Mouse (Mus musculus) cerebellum, adult 2 months (tissue): Measurements from ENCODE around the gene Tbc1d16.

Source experiments
- CTCF ChIP-seq: fragments of 200-500 bp; IDR thresholded peaks from 2 replicates; pipeline ENCODE4 v1.5.1; 2011; ENCODE audit warnings: low read depth, mild to moderate bottlenecking, control low read depth, low read length, moderate library complexity, borderline replicate concordance; ENCODE audit not compliant: insufficient read depth
- POLR2A ChIP-seq: fragments of 200-500 bp; IDR thresholded peaks from 2 replicates; pipeline ENCODE4 v1.6.1; 2011; ENCODE audit warnings: low read length, control low read depth, borderline replicate concordance; ENCODE audit not compliant: insufficient read depth

- no peak for TF ChIP-seq POLR2A
- no peak for TF ChIP-seq CTCF
These were observed 19.4 kb downstream of the Tbc1d16 start for GRCm38 (mm10) chr11:119208870-119209370.
